Mouse (Mus musculus) intestine, embryonic 16.5 days (tissue): ENCODE measurements at regions not wholly inside any gene's neighbourhood (a gene's known extent, or its start where the extent isn't known, plus 50 kb on each side); places are given as distances from the start of the nearest gene placed in this dataset.

Source experiments
- ATAC-seq: fragments of 200-750 bp; cut with Nextera tagmentation; 2 replicates; pipeline ENCODE4 v1.8.0; 2017; ENCODE audit warnings: moderate TSS enrichment, moderate library complexity
- H3K27ac ChIP-seq: fragments of 300-500 bp; sonication (generic); 2 replicates; pipeline ENCODE4 v1.5.1; 2014; ENCODE audit warnings: mild to moderate bottlenecking, low read length
- H3K27me3 ChIP-seq: fragments of 300-500 bp; sonication (generic); replicated peaks from 2 replicates; pipeline ENCODE4 v1.6.1; 2014; ENCODE audit warnings: low read length, control low read depth, mixed read lengths; ENCODE audit not compliant: control insufficient read depth, insufficient read depth
- H3K36me3 ChIP-seq: fragments of 300-500 bp; sonication (generic); 2 replicates; pipeline ENCODE4 v1.6.1; 2014; ENCODE audit warnings: low read length, control low read depth; ENCODE audit not compliant: control insufficient read depth, insufficient read depth
- H3K4me1 ChIP-seq: fragments of 300-500 bp; sonication (generic); 2 replicates; pipeline ENCODE4 v1.6.1; 2014; ENCODE audit warnings: low read length, control low read depth, mixed read lengths; ENCODE audit not compliant: control insufficient read depth, insufficient read depth
- H3K4me2 ChIP-seq: fragments of 300-500 bp; sonication (generic); 2 replicates; pipeline ENCODE4 v1.6.1; 2014; ENCODE audit warnings: low read depth, low read length, control low read depth
- H3K4me3 ChIP-seq: fragments of 300-500 bp; sonication (generic); 2 replicates; pipeline ENCODE4 v1.5.1; 2014; ENCODE audit warnings: mild to moderate bottlenecking, low read length
- H3K9ac ChIP-seq: fragments of 300-500 bp; sonication (generic); 2 replicates; pipeline ENCODE4 v1.6.1; 2014; ENCODE audit warnings: low read depth, low read length
- H3K9me3 ChIP-seq: fragments of 300-500 bp; sonication (generic); 2 replicates; pipeline ENCODE4 v1.6.1; 2016; ENCODE audit warnings: low read length, control low read depth; ENCODE audit not compliant: control insufficient read depth
- WGBS: fragments of 180-500 bp; shearing (Covaris S2); extraction: QIAGEN DNeasy Blood & Tissue Kit; methylation state at CpG from one replicate; pipeline ENCODE4 v1.1.7; 2014; 5-methylcytosine and 5-hydroxymethylcytosine counted together

GRCm38 (mm10) chr4:87718166-87718805, 314.9 kb downstream of the Mllt3 start:
- H3K4me2 ChIP-seq = no peak overlapping the region
- no peaks in the 10 kb centered on the region for H3K27me3 ChIP-seq
- no peak overlapping the region for H3K4me3 ChIP-seq
- H3K9ac ChIP-seq = no peak overlapping the region
- H3K4me1 ChIP-seq = no peaks in the 10 kb centered on the region
- ATAC-seq = no peak
- whole genome bisulfite sequencing = 69% methylated on average over 9 of the region's 9 CpGs
- no peaks in the 10 kb centered on the region for H3K36me3 ChIP-seq
- no peak overlapping the region for H3K27ac ChIP-seq
- H3K9me3 ChIP-seq = no peaks in the 10 kb centered on the region

GRCm38 (mm10) chr4:87715212-87715933, 317.8 kb downstream of the Mllt3 start:
- Histone ChIP-seq H3K27me3 (no peaks in the 10 kb centered on the region), H3K9ac (no peak overlapping the region), H3K27ac (no peak overlapping the region), H3K36me3 (no peaks in the 10 kb centered on the region), H3K9me3 (no peaks in the 10 kb centered on the region), H3K4me2 (no peak overlapping the region), H3K4me3 (no peak overlapping the region), H3K4me1 (no peaks in the 10 kb centered on the region)
- 72% methylated on average over 11 of the region's 11 CpGs for WGBS
- no peak for ATAC-seq

DNA sequence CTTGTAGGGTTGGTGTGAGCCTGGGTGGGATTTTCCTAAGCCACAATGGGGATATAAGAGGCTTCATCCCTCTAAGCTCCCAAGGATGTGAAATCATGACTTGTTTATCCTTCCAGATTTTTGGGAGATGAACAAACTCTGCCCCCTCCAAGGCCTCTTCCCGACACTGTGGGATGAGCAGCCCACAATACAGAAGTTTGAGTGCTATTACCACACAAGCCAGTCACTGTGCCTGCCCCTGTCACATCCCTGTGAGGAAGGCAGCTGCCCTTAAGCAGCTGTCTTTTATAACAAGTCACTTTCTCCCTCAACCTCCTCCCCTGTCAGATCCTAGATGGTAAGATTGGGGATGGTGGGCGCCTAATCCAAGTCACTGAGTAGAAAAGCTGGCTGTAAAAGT, 320.5 kb downstream of the Mllt3 start:
- H3K4me3 ChIP-seq = no peak overlapping the region
- no peak for ATAC-seq
- H3K4me1 ChIP-seq = no peaks in the 10 kb centered on the region
- H3K27ac ChIP-seq = no peak overlapping the region
- H3K27me3 ChIP-seq = no peaks in the 10 kb centered on the region
- H3K4me2 ChIP-seq = no peak overlapping the region
- H3K36me3 ChIP-seq = no peaks in the 10 kb centered on the region
- H3K9me3 ChIP-seq = no peaks in the 10 kb centered on the region
- H3K9ac ChIP-seq = no peak overlapping the region
- WGBS = 65% methylated on average over 2 of the region's 2 CpGs

- H3K27me3 ChIP-seq = no peaks in the 10 kb centered on the region
- no peaks in the 10 kb centered on the region for H3K9me3 ChIP-seq
- H3K4me1 ChIP-seq = no peaks in the 10 kb centered on the region
- no peak overlapping the region for H3K9ac ChIP-seq
- no peak overlapping the region for H3K27ac ChIP-seq
- 85% methylated on average over 3 of the region's 3 CpGs for WGBS
- no peak for ATAC-seq
- H3K4me2 ChIP-seq = no peak overlapping the region
- no peak overlapping the region for H3K4me3 ChIP-seq
- H3K36me3 ChIP-seq = no peaks in the 10 kb centered on the region
These were observed 320.9 kb downstream of the Mllt3 start for GRCm38 (mm10) chr4:87712286-87712685.

- Histone ChIP-seq H3K27me3 (no peaks in the 10 kb centered on the region), H3K9me3 (no peaks in the 10 kb centered on the region), H3K27ac (no peak overlapping the region), H3K4me3 (no peak overlapping the region), H3K4me2 (no peak overlapping the region), H3K36me3 (no peaks in the 10 kb centered on the region), H3K4me1 (no peaks in the 10 kb centered on the region), H3K9ac (no peak overlapping the region)
- 88% methylated on average over 8 of the region's 8 CpGs for WGBS
- ATAC-seq = no peak
These were observed 321.9 kb downstream of the Mllt3 start for GRCm38 (mm10) chr4:87711185-87711827.

GRCm38 (mm10) chr4:87708981-87709645, 324.1 kb downstream of the Mllt3 start:
- Histone ChIP-seq H3K27ac (no peak overlapping the region), H3K36me3 (no peaks in the 10 kb centered on the region), H3K4me1 (no peaks in the 10 kb centered on the region), H3K9me3 (0 out of 2 replicates have a peak, but pooled peaks cover 4% of the 10 kb centered on the region), H3K27me3 (no peaks in the 10 kb centered on the region), H3K4me2 (no peak overlapping the region), H3K4me3 (no peak overlapping the region), H3K9ac (no peak overlapping the region)
- no peak for ATAC-seq
- WGBS = 14% methylated on average over 5 of the region's 5 CpGs

GRCm38 (mm10) chr4:87707386-87707785, 325.8 kb downstream of the Mllt3 start:
- no peak for ATAC-seq
- WGBS = 57% methylated on average over 2 of the region's 2 CpGs
- H3K9ac ChIP-seq = no peak overlapping the region

GRCm38 (mm10) chr4:87702834-87703233, 330.3 kb downstream of the Mllt3 start:
- Histone ChIP-seq H3K9ac (no peak overlapping the region), H3K27me3 (no peaks in the 10 kb centered on the region), H3K4me1 (no peaks in the 10 kb centered on the region), H3K9me3 (0 out of 2 replicates have a peak, but pooled peaks cover 4% of the 10 kb centered on the region), H3K4me2 (no peak overlapping the region), H3K36me3 (no peaks in the 10 kb centered on the region), H3K4me3 (no peak overlapping the region), H3K27ac (no peak overlapping the region)
- no peak for ATAC-seq
- 83% methylated on average over 4 of the region's 4 CpGs for WGBS

More at GRCm38 (mm10) chr4:87707386-87707785, 325.8 kb downstream of the Mllt3 start:
- Histone ChIP-seq H3K4me2 (no peak overlapping the region), H3K9me3 (0 out of 2 replicates have a peak, but pooled peaks cover 4% of the 10 kb centered on the region), H3K27ac (no peak overlapping the region), H3K27me3 (no peaks in the 10 kb centered on the region), H3K4me3 (no peak overlapping the region), H3K36me3 (no peaks in the 10 kb centered on the region), H3K4me1 (no peaks in the 10 kb centered on the region)

- ATAC-seq = no peak
- no peaks in the 10 kb centered on the region for H3K27me3 ChIP-seq
- no peak overlapping the region for H3K27ac ChIP-seq
- 0 out of 2 replicates have a peak, but pooled peaks cover 4% of the 10 kb centered on the region for H3K9me3 ChIP-seq
- H3K4me3 ChIP-seq = no peak overlapping the region
- no peaks in the 10 kb centered on the region for H3K4me1 ChIP-seq
- 91% methylated on average over 3 of the region's 3 CpGs for WGBS
- no peak overlapping the region for H3K9ac ChIP-seq
- H3K36me3 ChIP-seq = no peaks in the 10 kb centered on the region
- H3K4me2 ChIP-seq = no peak overlapping the region
These were observed 330.9 kb downstream of the Mllt3 start for GRCm38 (mm10) chr4:87702290-87702689.
